Comparison of ENCODE assay signal across 7 mouse cellular contexts in the genomic region with DNA sequence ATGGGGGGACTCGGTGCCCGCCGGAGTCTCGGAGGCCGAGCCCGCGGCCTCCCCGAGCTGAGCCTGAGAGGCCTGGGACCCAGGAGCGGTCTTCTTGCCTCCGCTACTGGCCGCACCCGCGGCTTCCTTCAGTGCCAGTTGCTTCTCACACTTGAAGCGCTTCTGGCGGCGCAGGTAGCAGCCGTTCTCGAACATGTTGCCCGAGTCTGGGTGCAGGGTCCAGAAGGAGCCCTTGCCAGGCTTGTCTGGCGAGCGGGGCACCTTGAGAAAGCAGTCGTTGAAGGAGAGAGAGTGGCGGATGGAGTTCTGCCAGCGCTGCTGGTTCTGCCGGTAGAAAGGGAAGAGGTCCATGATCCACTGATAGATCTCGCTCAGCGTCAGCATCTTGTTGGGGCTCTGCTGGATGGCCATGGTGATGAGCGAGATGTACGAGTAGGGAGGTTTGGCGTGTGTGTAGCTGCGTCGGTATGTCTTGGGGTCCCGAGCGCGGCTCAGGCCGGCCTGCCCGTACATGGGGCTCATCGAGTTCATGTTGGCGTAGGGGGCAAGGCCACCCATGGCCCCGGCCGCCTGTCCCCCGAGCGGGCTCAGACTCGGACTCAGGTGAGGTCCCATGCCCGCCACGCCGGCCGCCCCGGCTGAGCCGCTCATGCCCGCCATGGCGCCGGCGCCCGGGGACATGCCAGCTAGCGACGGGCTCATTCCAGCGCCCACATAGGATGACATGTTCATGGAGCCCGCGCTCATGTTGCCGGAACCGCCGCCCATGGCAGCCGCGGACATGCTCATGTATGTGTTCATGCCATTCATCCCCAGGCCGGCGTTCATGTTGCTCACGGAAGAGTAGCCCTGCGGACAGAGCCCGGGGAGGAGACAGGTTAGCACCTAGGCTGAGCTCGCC. TPM values are rescaled to one million over a fixed set of nuclear protein-coding genes. Genes with fewer than 3 reads are reported as not detected.
DNase-seq lines count a peak whose midpoint lies in the region; ATAC-seq lines count a peak whose summit lies in the region.

No protein-coding gene starts in this region.

- H3K27me3 ChIP-seq in lung, embryonic 16.5 days (ENCODE audit: control insufficient read depth, insufficient read depth, low read depth, low read length) = peaks cover 81% of the 10 kb centered on the region
- H3K27me3 ChIP-seq in hindbrain, embryonic 11.5 days (ENCODE audit: control insufficient read depth, insufficient read depth, low read length) = peaks cover 99% of the 10 kb centered on the region
- peaks cover 100% of the 10 kb centered on the region for H3K27me3 ChIP-seq in liver, embryonic 15.5 days

- peak overlapping the region; percentile 48 for H3K4me2 ChIP-seq in lung, embryonic 16.5 days (ENCODE audit: low read depth, low read length)
- H3K4me2 ChIP-seq in hindbrain, embryonic 11.5 days (replicated peaks; ENCODE audit: low read depth, low read length) = no peak overlapping the region
- peak overlapping the region; percentile 52 for H3K4me2 ChIP-seq in liver, embryonic 15.5 days

- H3K36me3 ChIP-seq in lung, embryonic 16.5 days (ENCODE audit: control insufficient read depth, insufficient read depth, low read length) = no peaks in the 10 kb centered on the region
- no peaks in the 10 kb centered on the region for H3K36me3 ChIP-seq in hindbrain, embryonic 11.5 days (ENCODE audit: control insufficient read depth, insufficient read depth, low read length)
- no peaks in the 10 kb centered on the region for H3K36me3 ChIP-seq in liver, embryonic 15.5 days (replicated peaks)

- peak overlapping the region; percentile 59 for H3K4me3 ChIP-seq in lung, embryonic 16.5 days (ENCODE audit: low read length)
- peak overlapping the region; percentile 15 for H3K4me3 ChIP-seq in hindbrain, embryonic 11.5 days (ENCODE audit: low read depth, low read length)
- H3K4me3 ChIP-seq in liver, embryonic 15.5 days (replicated peaks) = peak overlapping the region; percentile 48

- H3K9ac ChIP-seq in lung, embryonic 16.5 days (ENCODE audit: low read length) = peak overlapping the region; percentile 79
- H3K9ac ChIP-seq in hindbrain, embryonic 11.5 days (ENCODE audit: low read depth, low read length) = no peak overlapping the region
- H3K9ac ChIP-seq in liver, embryonic 15.5 days = no peak overlapping the region

- DNase-seq in lung, postnatal 14 days = no peak
- peak; percentile 67 for DNase-seq in hindbrain, embryonic 11.5 days (ENCODE audit: low spot score)
- DNase-seq in testis, postnatal 10 days (ENCODE audit: low spot score) = peak; percentile 44
- DNase-seq in right cerebral cortex, adult 18-20 months = no peak
- no peak for DNase-seq in right cerebral cortex, postnatal 4 days

- H3K4me1 ChIP-seq in lung, embryonic 16.5 days (replicated peaks; ENCODE audit: control insufficient read depth, insufficient read depth, low read length) = peaks cover 7% of the 10 kb centered on the region
- no peaks in the 10 kb centered on the region; the same call in 1 of the 2 replicates for H3K4me1 ChIP-seq in hindbrain, embryonic 11.5 days (replicated peaks; ENCODE audit: control insufficient read depth, insufficient read depth, low read length)
- H3K4me1 ChIP-seq in liver, embryonic 15.5 days (replicated peaks) = peaks cover 6% of the 10 kb centered on the region; the same call in 1 of the 2 replicates

- peak overlapping the region; percentile 98 for H3K27ac ChIP-seq in lung, embryonic 16.5 days (ENCODE audit: low read length)
- H3K27ac ChIP-seq in hindbrain, embryonic 11.5 days (ENCODE audit: low read depth, low read length) = 0 out of 2 replicates have a peak overlapping the region, but pooled peaks have one; percentile 17
- H3K27ac ChIP-seq in liver, embryonic 15.5 days (replicated peaks) = no peak overlapping the region

- ATAC-seq in lung, embryonic 16.5 days (ENCODE audit: low read depth) = no peak
- no peak for ATAC-seq in hindbrain, embryonic 11.5 days (ENCODE audit: low FRiP score)
- ATAC-seq in liver, embryonic 15.5 days (ENCODE audit: insufficient read depth) = no peak

- no peaks in the 10 kb centered on the region for H3K9me3 ChIP-seq in lung, embryonic 16.5 days (ENCODE audit: control insufficient read depth, low read length)
- H3K9me3 ChIP-seq in hindbrain, embryonic 11.5 days (ENCODE audit: control insufficient read depth, low read length) = no peaks in the 10 kb centered on the region
- H3K9me3 ChIP-seq in liver, embryonic 15.5 days (replicated peaks) = no peaks in the 10 kb centered on the region

- 1% methylated on average over 71 of the region's 71 CpGs for WGBS in lung, embryonic 16.5 days
- WGBS in hindbrain, embryonic 11.5 days = 2% methylated on average over 71 of the region's 71 CpGs
- WGBS in liver, embryonic 15.5 days (ENCODE audit: insufficient replicate concordance) = under 1% methylated on average over 71 of the region's 71 CpGs

RNA-seq across cellular contexts. Expression of a gene that starts 2.5 kb away (rescaled TPM):
- 32.6 and 38.1 TPM in 2 replicates for polyA plus RNA-seq in lung, embryonic 16.5 days (2015; fragmentation: Nextera tagmentation; extraction: Ambion mirVana)
- 3.4 and 4.5 TPM in 2 replicates for polyA plus RNA-seq in hindbrain, embryonic 11.5 days (2014; fragmentation: Nextera tagmentation; extraction: Ambion mirVana)
- polyA plus RNA-seq in liver, embryonic 15.5 days (2015; fragmentation: Nextera tagmentation; extraction: Ambion mirVana) = 3.9 and 4.3 TPM in 2 replicates

Comparison
In these comparisons a context has a peak if more than half of its experiments do, and no peak if none do; other contexts are left out.
1. DNase-seq: peak in hindbrain, embryonic 11.5 days (single experiment) and testis, postnatal 10 days (single experiment); none in lung, postnatal 14 days (single experiment), right cerebral cortex, adult 18-20 months (single experiment) and right cerebral cortex, postnatal 4 days (single experiment).
2. Peak in every context shown above with its lines, with median percentiles within 50 percentile points of each other: H3K4me3 ChIP-seq.